Mouse (Mus musculus) retina, postnatal 1 day (tissue): Measurements from ENCODE around the gene Bak1.

Experiments
- DNase-seq: peaks from one replicate; pipeline ENCODE4 v3.0.0-alpha.2; 2012

The Bak1 gene

GRCm38 (mm10) chr17:27028909-27029308 lies at the start of gene Bak1:
Gene Bak1 (minus strand): TSS chr17:27029009.
- no peak for DNase-seq

DNA sequence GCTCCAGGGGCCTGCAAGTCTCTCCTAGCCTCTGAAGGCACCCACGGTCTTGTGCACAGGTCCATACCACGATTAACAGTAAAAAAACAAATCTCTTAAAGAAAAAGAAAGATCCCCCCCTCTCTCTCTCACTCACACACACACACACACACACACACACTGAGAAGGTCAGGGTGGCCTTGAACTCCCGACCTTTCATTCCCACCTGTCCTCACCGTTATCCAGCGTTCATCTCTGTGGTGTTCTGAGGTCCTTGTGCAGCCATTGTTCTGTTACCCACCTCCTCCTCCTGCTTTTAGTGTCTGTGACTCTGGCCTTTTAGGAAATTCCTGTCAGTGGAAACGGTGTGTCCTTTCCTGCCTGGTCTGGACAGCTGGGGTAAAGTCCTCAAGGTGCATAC lies 49.7 kb upstream of the Bak1 start:
- no peak for DNase-seq

GRCm38 (mm10) chr17:27077920-27078319 lies 49.1 kb upstream of the Bak1 start:
- no peak for DNase-seq

DNA sequence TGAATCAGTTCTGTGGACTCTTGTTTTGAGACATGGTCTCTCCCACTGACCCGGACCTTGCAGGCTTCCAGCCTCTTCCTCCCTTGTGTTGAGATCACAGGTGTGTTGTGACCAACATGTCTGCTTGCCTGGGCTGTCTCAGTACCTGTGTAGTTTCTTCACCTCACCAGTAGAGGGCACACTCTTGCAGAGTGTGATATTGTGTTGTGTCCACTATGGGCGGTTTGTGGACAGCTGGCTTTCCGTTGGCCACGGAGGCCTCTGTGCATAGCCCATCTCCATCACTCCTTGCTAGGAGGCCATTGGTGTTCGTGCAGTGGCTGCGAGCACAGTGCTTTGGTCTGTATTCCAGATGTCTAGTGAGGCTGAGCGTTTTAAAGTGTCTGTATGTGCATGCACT lies 48.3 kb upstream of the Bak1 start:
- DNase-seq = no peak

- DNase-seq = no peak
Measured at GRCm38 (mm10) chr17:27074849-27075745, 46.3 kb upstream of the Bak1 start.

DNA sequence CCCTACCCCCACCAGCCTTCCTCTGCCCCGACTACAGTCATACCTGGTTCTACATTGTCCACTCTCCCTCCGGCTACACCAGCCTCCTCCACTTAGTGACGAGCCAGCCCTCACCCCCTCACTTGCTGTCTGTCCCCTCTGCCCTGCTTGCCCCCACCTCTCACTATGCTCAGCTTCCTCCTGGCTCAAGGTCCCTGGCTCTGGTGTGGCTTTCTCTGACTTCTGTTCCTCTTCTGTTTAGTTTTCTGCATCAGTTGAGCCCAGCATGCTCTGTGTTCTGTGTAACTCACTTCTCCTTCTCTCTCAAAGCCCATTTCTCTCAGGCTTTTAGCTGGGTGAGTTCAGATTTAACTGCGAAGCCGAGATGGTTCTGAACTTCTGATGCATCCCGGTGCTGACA lies 45.4 kb upstream of the Bak1 start:
- no peak for DNase-seq

DNA sequence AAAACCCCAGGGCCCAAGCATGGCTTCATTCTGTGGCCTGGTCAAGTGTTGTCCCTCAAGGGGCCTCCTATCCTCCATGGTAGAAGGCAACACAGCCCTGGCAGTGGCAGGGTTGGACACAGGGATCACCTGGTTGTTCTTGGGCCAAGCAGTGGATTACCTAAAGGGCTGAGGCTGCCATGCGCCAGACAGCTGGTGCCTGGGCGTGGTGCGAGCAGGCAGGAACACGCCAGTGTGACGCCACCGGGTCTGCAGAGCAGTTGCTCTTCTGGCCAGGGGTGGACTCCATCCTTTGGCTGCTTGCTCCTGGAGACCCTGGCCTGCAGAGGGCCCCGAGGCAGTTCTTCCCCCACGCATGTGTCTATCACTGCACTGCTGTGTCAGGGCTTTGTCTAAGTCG lies 45.0 kb upstream of the Bak1 start:
- no peak for DNase-seq

DNA sequence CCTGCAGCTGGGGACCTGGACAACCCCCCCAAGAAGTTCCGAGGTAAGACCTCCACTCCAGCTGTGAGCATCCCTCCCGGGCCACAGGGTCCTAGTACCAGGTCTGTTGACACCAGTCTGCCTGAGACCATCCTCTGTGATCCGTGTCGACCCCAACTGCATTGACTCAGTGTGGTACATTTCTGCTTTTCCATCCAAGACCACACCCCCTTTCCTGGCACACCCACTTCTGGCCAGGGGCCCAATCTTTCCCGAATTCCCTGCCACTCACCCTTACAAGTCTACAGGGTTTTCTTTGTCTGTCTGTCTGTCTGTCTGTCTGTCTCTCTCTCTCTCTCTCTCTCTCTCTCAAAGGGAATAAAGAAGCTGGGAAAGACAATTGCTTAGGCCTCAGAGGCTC lies 44.3 kb upstream of the Bak1 start:
- no peak for DNase-seq

DNA sequence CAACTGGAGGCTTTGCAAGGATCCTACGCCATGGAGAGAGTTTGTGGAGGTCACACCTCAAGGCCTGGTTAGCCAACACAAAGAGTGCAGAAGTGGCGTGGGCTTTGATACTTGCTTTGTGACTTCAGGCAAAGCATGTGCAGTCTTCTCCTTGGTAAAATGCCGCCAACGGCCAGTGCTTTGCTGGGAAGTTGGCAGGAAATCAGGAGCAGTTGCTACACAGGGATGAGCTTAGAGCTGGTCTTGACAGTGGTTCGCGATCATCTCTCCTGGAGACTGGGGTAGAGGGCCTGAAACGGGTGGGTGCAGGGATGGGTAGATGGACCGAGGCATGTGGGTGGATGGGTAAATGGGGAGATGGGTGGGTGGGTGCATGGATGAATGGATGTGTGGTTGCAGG lies 43.6 kb upstream of the Bak1 start:
- DNase-seq = no peak

GRCm38 (mm10) chr17:27071630-27072029 lies 42.8 kb upstream of the Bak1 start:
- DNase-seq = peak; percentile 49

GRCm38 (mm10) chr17:27070913-27071312 lies 42.1 kb upstream of the Bak1 start:
- DNase-seq = no peak

DNA sequence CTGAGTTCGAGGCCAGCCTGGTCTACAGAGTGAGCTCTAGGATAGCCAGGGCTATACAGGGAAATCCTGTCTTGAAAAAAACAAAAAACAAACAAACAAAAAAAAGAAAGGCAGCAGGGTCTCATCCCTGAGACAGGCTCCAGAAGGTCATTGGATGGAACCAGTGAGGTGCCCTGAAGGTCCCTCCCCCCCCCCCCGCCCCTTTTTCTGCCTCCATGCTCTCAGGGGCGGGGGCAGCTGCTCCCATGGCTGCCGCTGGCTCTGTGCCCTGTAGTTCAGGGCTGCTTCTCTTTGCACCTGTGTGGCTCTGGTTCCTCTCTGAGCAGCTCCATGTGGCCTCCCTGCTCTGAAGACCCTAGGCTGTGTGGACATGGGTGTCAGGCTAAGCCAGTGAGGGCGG lies 40.3 kb upstream of the Bak1 start:
- DNase-seq = no peak

DNA sequence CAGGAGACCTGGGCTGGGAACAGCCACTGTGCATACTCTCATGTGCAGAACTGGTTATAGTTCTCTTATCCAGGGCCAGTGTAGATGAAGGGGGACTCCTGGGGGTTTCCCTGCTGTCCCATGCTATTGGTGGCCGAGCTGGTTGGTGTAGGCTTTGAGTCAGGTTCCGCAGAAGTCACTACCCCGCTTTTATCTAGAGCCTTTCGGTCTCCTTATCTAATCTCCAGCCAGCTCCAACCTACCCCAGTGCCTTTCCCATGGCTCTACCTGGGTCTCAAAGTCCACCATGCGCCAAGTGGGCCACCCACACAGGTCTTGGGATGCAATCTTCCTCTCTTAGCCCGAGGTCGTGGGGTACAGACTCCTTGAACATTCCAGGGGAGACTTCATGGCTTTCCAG lies 37.3 kb upstream of the Bak1 start:
- no peak for DNase-seq

GRCm38 (mm10) chr17:27064195-27064594 lies 35.4 kb upstream of the Bak1 start:
- DNase-seq = no peak

GRCm38 (mm10) chr17:27063717-27064116 lies 34.9 kb upstream of the Bak1 start:
- DNase-seq = peak; percentile 68

DNA sequence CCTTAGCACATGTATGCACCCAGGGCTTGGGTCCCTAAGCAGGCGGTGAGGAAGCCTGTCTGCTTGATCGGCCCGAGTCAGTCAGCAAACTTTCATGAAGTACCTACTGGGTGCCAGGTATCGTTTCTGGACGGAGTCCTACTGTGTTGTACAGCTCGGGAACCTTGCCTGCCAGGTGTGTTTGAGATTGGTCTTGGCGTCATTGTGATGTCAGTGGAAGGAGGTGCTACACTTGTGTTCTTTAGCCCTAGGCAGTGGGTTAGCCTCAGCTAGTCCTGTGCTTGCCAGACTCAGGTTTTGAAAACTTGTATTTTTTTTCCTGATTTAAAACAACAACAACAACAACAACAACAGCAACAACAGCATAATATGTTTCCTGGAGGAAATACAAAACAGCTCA lies 33.9 kb upstream of the Bak1 start:
- no peak for DNase-seq

GRCm38 (mm10) chr17:27061727-27062126 lies 32.9 kb upstream of the Bak1 start:
- no peak for DNase-seq

DNA sequence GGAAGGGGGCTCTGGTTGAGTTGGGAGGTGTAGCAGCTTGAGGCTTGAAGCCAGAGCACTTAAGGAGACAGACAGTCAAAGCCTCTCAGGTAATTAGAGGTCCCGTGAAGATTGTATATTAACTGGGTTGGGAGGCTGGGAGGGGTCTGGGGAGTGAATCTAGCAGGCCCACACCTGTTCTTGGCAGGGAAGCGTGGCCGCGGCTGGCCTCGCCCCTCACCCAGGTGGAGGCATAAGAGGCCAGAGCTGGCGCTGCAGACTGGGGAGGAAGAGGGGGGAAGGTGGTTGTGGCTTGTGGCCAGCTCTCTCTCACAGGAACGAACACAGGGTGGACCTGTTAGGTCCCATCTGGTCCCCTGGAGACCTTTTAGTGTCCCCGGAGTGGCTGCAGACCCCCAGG lies 31.9 kb upstream of the Bak1 start:
- no peak for DNase-seq

DNA sequence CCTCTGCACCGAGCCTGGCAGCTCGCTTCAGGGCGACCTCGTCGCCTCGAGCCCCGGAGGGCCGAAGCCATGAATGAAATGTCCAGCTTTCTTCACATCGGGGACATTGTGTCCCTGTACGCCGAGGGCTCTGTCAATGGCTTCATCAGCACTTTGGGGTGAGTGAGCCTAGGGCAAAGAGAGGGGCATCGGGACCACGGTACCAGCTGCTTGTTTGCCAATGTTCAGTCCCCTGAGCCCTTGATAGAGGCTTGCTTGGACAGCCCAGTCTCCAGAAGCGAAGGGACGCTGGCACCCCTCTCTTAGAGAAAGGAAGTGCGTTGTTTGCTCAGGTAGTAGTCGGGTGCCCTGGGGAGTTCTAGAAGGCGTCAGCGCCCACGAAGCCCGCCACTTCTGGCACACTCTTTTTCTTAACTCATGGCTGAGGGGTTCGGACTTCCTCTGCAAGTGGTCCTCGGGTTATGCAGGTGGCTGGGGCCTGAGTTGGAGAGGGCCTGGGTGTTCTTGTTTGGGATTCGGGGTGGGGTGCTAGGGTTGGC lies 28.8 kb upstream of the Bak1 start:
- no peak for DNase-seq

GRCm38 (mm10) chr17:27056812-27057516 lies 28.2 kb upstream of the Bak1 start, which contains the start of gene Itpr3:
Gene Itpr3 (plus strand): TSS chr17:27057304.
- peak; percentile 67 for DNase-seq

GRCm38 (mm10) chr17:27056170-27056569 lies 27.4 kb upstream of the Bak1 start:
- DNase-seq = peak; percentile 63

DNA sequence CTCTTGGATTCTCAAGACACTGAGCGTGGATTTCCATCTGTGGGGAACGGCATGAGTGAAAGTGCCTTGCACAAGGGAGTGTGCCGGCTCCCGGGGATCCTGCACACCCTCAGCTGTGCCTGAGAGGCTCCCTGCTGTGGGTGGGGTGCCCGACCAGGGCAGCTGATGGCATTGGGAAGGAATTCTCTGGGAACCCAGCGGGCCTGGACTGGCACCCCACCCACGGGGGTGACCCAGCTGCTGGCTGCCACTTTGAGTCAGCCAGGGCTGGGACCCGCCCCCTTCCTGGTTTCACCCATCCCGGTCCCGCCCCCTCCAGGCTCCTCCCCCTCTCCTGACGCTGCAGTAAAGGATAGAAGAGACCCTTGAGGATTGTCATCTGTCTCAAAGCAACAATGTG lies 22.7 kb upstream of the Bak1 start:
- peak; percentile 61 for DNase-seq

DNA sequence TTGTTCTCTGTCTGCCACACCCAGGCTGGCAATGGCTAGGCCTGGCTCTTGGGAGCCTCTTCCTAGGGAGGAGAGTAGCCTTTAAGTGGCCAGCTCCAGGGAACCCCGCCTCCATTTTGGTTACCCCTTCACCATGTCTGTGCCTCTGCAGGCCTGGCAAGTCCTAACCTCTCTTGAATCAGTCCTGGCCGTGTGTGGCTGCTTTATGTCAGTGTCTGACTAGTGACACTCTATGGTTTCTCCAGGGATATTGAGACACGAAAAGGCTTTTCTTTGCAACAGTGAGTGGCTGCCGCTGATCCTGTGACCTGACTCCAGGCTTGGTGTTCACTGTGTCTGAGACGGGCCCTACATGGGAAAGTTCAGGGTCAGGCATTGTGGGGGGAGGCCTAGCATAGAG lies 22.0 kb upstream of the Bak1 start:
- DNase-seq = no peak
